Mouse (Mus musculus) lung, embryonic 14.5 days (tissue): ENCODE measurements around the gene Tbx18. TPM values are rescaled to one million over a fixed set of nuclear protein-coding genes. Genes with fewer than 3 reads are reported as not detected.

Source experiments
- ATAC-seq: fragments of 200-750 bp; cut with Nextera tagmentation; 2 replicates; pipeline ENCODE4 v1.8.0; 2017; ENCODE audit warnings: mild to moderate bottlenecking, moderate TSS enrichment, moderate library complexity; ENCODE audit not compliant: insufficient read depth
- DNase-seq: peaks from one replicate; pipeline ENCODE4 v3.0.0-alpha.2; 2015
- H3K27ac ChIP-seq: fragments of 300-500 bp; sonication (generic); 2 replicates; pipeline ENCODE4 v1.5.1; 2014; ENCODE audit warnings: low read depth, mild to moderate bottlenecking, moderate library complexity
- H3K27me3 ChIP-seq: fragments of 300-500 bp; sonication (generic); 2 replicates; pipeline ENCODE4 v1.6.1; 2014; ENCODE audit warnings: low read length, control low read depth; ENCODE audit not compliant: insufficient read depth
- H3K36me3 ChIP-seq: fragments of 300-500 bp; sonication (generic); 2 replicates; pipeline ENCODE4 v1.6.1; 2014; ENCODE audit warnings: control low read depth; ENCODE audit not compliant: insufficient read depth
- H3K4me1 ChIP-seq: fragments of 300-500 bp; sonication (generic); 2 replicates; pipeline ENCODE4 v1.6.1; 2014; ENCODE audit warnings: antibody characterized with exemption, control low read depth; ENCODE audit not compliant: insufficient read depth
- H3K4me2 ChIP-seq: fragments of 300-500 bp; sonication (generic); 2 replicates; pipeline ENCODE4 v1.6.1; 2014; ENCODE audit warnings: mild to moderate bottlenecking
- H3K4me3 ChIP-seq: fragments of 300-500 bp; sonication (generic); 2 replicates; pipeline ENCODE4 v1.5.1; 2014; ENCODE audit warnings: low read depth, low read length
- H3K9ac ChIP-seq: fragments of 300-500 bp; sonication (generic); 2 replicates; pipeline ENCODE4 v1.6.1; 2014
- H3K9me3 ChIP-seq: fragments of 300-500 bp; sonication (generic); 2 replicates; pipeline ENCODE4 v1.6.1; 2016; ENCODE audit warnings: low read depth, low read length, control low read depth
- CTCF ChIP-seq: IDR thresholded peaks from 2 replicates; pipeline ENCODE4 v1.5.1; 2016; ENCODE audit warnings: antibody characterized with exemption, low read depth
- WGBS: fragments of 180-500 bp; shearing (Covaris S2); extraction: QIAGEN DNeasy Blood & Tissue Kit; methylation state at CpG from one replicate; pipeline ENCODE4 v1.1.7; 2014; 5-methylcytosine and 5-hydroxymethylcytosine counted together
- polyA plus RNA-seq: library from polyadenylated mRNA; unstranded; fragments of >200 nt; fragmentation: Nextera tagmentation; extraction: Ambion mirVana; gene quantifications from 2 replicates; pipeline ENCODE4 v1.2.1, GENCODE M21; 2014

Tbx18 gene
- polyA plus RNA-seq, result 0.42 and 0.80 TPM in 2 replicates

DNA sequence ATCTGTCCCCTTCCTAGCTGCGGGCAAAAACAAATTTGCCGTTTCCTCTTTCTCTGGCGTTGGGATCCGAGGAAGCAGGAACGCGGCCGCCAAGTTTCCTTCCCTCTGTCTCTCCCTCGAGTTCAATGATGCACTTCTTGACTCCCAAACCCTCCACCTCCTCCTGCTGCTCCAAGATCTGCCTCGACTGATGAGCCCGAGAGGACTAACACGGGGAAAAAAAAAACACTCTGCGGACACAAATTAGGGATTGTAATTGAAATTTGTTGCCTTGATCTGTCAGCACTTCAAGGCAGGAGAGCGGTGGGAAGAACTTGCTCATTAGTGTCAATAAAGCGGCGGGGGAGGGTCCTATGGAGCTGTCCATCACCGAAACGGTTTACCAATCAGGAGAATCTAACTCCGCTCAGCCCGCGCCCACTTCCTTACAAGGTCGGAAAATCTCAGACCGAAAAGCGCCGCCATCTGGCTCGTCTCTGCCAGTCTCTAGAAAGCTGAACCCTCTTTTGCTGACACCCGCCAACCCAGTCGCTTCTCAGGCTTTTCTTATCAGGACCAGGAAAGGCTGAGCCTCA, at the start of gene Tbx18:
Tbx18 (minus strand) TSS at position 300 of the 575 bp plus-strand sequence.
- under 1% methylated on average over 27 of the region's 27 CpGs for WGBS
- H3K9me3 ChIP-seq, result no peaks in the 10 kb centered on the region
- peak within 1 kb of the TSS; percentile 52 for H3K9ac ChIP-seq
- no peaks in the 10 kb centered on the region; the same call in 1 of the 2 replicates for H3K4me1 ChIP-seq
- H3K4me3 ChIP-seq, result peak within 1 kb of the TSS; percentile 48
- DNase-seq (peak; percentile 93), ATAC-seq (peak; percentile 84)
- peaks cover 86% of the 10 kb centered on the region for H3K27me3 ChIP-seq
- H3K27ac ChIP-seq, result peak within 1 kb of the TSS; percentile 75
- H3K4me2 ChIP-seq, result peak within 1 kb of the TSS; percentile 73
- TF ChIP-seq CTCF, result no peak
- H3K36me3 ChIP-seq, result no peaks in the 10 kb centered on the region

DNA sequence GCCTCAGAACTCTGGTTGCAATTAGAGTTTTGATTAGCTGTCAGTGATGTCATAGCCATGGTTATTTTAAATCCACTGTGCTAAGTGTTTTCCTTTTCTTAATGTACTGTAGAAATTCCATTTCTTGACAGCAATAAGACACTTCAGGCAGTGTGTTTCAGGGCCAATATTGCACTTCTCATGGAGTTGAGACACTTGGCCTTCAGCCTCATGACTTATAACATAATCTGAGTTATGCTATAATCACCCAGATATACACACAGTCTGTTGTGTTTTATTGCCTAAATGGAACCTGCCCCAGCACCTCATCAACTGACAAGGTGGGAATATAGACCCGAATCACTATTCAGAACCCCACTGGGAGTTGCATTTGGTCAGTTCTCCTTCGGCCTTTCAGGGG, 42.9 kb upstream of the Tbx18 start:
- no peak overlapping the region for H3K4me3 ChIP-seq
- H3K27ac ChIP-seq, result no peak overlapping the region
- no peak overlapping the region for H3K4me2 ChIP-seq
- no peaks in the 10 kb centered on the region for H3K27me3 ChIP-seq
- ATAC-seq (no peak), DNase-seq (peak; percentile 4)
- H3K9me3 ChIP-seq, result no peaks in the 10 kb centered on the region
- no peak overlapping the region for H3K9ac ChIP-seq
- no peaks in the 10 kb centered on the region for H3K4me1 ChIP-seq
- H3K36me3 ChIP-seq, result no peaks in the 10 kb centered on the region
- WGBS, result 82% methylated on average over 2 of the region's 2 CpGs
- TF ChIP-seq CTCF, result no peak

DNA sequence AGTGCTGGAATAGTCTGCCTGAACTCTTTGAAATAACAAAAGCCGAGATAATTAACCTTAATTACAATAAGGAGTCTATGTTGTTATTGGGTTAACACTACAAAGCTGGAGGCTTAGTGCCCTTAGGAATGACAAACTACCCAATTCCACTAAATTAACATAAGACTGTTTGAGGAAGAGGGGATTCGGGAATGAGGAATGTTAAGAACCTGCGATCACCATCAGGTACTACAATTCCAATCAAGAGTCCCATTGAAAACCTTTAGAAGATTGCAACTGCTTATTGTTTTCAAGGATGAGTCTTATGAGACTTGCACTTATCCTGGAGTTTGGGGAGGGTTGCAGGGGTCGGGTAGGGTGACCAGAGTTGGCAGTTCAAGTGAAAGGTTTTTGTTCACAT, 24.6 kb upstream of the Tbx18 start:
- Histone ChIP-seq H3K4me1 (no peaks in the 10 kb centered on the region), H3K36me3 (no peaks in the 10 kb centered on the region), H3K4me3 (no peak overlapping the region), H3K27me3 (no peaks in the 10 kb centered on the region), H3K9ac (no peak overlapping the region), H3K4me2 (no peak overlapping the region), H3K27ac (no peak overlapping the region), H3K9me3 (no peaks in the 10 kb centered on the region; the same call in 1 of the 2 replicates)
- DNase-seq (no peak), ATAC-seq (no peak)
- no peak for TF ChIP-seq CTCF
- 64% methylated on average over 4 of the region's 4 CpGs for WGBS

DNA sequence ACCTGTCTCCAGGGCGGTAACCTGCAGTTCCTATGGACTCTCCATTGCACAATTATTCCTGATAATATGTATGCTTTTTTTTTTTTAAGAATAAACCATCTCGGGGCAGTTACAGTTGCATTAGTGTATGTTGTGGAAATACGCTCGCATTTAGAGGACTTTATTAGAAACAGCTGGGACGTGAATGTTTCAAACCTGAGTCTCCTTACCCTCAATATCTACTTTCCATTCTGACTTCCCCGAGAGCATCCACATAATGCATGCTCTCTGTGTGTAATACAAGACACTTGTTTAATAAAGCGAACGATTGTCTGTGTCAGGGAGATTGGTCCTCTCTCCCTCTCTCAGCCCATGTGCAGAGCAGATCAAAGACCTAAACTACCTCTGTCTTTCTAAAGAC, 10.5 kb upstream of the Tbx18 start:
- no peak for TF ChIP-seq CTCF
- no peak overlapping the region for H3K27ac ChIP-seq
- no peaks in the 10 kb centered on the region for H3K9me3 ChIP-seq
- H3K36me3 ChIP-seq, result no peaks in the 10 kb centered on the region
- peaks cover 58% of the 10 kb centered on the region for H3K27me3 ChIP-seq
- WGBS, result 67% methylated on average over 8 of the region's 8 CpGs
- ATAC-seq (no peak), DNase-seq (no peak)
- no peak overlapping the region for H3K4me3 ChIP-seq
- H3K4me1 ChIP-seq, result no peaks in the 10 kb centered on the region
- no peak overlapping the region for H3K4me2 ChIP-seq
- no peak overlapping the region for H3K9ac ChIP-seq

DNA sequence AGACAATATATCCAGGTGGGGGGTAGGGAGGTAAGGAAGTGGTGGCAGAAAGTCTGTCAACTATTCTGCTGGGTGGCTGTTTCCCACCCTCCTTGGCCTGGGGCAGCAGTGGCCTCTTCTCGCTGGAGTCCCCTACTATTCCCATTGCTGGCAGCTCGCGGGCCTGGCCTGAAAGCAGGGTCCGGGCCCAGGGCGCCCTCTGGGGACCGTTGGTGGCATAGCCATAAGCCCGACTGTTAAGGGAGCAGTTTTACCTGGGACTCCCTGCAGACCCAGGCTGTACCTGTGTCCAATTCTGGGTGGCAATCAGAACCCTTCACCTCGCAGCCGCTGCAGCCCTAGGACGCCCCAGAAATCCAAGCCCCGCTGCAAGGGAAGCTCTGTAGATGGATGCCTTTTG, 9.6 kb upstream of the Tbx18 start:
- DNase-seq, result peak; percentile 83
- TF ChIP-seq CTCF, result peak; percentile 82
- Histone ChIP-seq H3K27ac (no peak overlapping the region), H3K4me3 (peak overlapping the region; percentile 24; the same call in 1 of the 2 replicates), H3K27me3 (peaks cover 66% of the 10 kb centered on the region), H3K36me3 (no peaks in the 10 kb centered on the region), H3K9me3 (no peaks in the 10 kb centered on the region), H3K9ac (no peak overlapping the region), H3K4me2 (peak overlapping the region; percentile 49; the same call in 1 of the 2 replicates), H3K4me1 (no peaks in the 10 kb centered on the region)
- peak; percentile 85 for ATAC-seq
- WGBS, result 3% methylated on average over 11 of the region's 11 CpGs

DNA sequence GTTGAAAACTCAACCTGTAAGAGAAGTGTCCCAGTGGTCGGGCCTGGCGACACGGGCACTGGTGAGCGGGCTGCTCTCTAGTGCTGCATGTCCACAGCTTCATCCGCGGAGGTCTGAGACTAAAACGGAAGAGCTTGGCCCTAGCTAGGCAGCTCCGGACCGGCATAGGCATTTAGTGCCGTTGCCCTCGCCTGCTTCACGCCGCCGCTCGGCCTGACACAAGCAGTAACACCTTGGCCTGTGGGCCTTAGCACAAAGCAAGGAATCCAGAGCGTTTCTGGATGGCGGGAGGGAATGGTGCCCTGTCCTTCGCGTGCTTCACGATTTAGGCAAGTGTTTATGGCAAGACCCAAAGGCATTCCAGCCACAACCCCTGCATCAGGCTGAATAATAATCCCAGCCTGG, 9.2 kb upstream of the Tbx18 start:
- Histone ChIP-seq H3K36me3 (no peaks in the 10 kb centered on the region), H3K27ac (no peak overlapping the region), H3K4me3 (peak overlapping the region; percentile 24), H3K9ac (no peak overlapping the region), H3K27me3 (peaks cover 71% of the 10 kb centered on the region), H3K9me3 (no peaks in the 10 kb centered on the region), H3K4me1 (no peaks in the 10 kb centered on the region), H3K4me2 (peak overlapping the region; percentile 49; the same call in 1 of the 2 replicates)
- no peak for TF ChIP-seq CTCF
- 4% methylated on average over 20 of the region's 20 CpGs for WGBS
- DNase-seq (peak; percentile 23), ATAC-seq (peak; percentile 33)

DNA sequence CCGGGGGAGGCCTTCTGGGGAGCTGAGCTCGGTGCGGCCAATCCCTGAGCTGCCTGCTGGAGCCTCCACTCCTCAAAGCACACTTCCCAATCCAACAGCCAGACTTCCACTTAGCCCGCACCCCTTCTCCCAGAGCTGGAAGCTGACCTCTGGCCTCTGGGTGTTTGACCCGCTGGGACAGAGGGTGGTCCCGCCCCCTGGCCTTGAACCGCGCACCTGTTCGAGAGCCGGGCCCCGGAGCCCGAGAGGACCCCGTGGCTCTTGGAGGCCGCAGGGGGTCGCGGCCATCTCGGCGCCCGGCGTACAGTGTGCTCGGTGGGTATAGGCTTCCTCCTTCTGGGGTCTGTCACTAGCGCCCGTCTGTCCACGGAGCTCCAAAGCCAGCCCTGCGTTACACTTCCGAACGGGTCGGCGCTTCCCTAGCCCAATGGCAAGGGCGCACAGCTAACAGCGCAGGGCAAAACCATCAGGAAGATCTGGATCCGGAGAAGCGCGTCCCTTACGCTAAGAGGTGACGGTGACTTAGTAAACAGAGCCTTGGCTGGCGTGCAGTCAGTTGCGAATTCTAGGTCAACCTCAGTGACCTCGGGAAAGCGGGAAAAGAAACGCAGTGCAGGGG, 8.6 kb upstream of the Tbx18 start:
- H3K9ac ChIP-seq, result no peak overlapping the region
- peak overlapping the region; percentile 24 for H3K4me3 ChIP-seq
- H3K4me2 ChIP-seq, result peak overlapping the region; percentile 49
- H3K27me3 ChIP-seq, result peaks cover 77% of the 10 kb centered on the region
- DNase-seq (peak; percentile 32), ATAC-seq (peak; percentile 55; the same call in 1 of the 2 replicates)
- H3K36me3 ChIP-seq, result no peaks in the 10 kb centered on the region
- no peak overlapping the region for H3K27ac ChIP-seq
- TF ChIP-seq CTCF, result no peak
- no peaks in the 10 kb centered on the region for H3K4me1 ChIP-seq
- WGBS, result 1% methylated on average over 41 of the region's 41 CpGs
- H3K9me3 ChIP-seq, result no peaks in the 10 kb centered on the region
